Mouse (Mus musculus): ENCODE data around the gene Stat3. TPM values are rescaled to one million over a fixed set of nuclear protein-coding genes. Genes with fewer than 3 reads are reported as not detected.
A peak's percentile ranks its signal among the peaks of the same experiment; 100 is the strongest.

Stat3 gene
- total RNA-seq (2022) = 100 to 1,000 TPM in 1 of 4 experiments, 10 to 100 TPM in 3; 84.0 to 116 (median 95.7) TPM

GRCm38 (mm10) chr11:100939512-100940151, at the start of gene Stat3:
Gene Stat3, minus strand, starts transcription at chr11:100939540.
- peak; percentile 99 for DNase-seq

- DNase-seq = no peak
Observed at GRCm38 (mm10) chr11:100988674-100989073, 49.3 kb upstream of the Stat3 start.

GRCm38 (mm10) chr11:100985607-100986006, 46.3 kb upstream of the Stat3 start:
- no peak for DNase-seq

- DNase-seq = no peak
Observed at GRCm38 (mm10) chr11:100983778-100984131, 44.4 kb upstream of the Stat3 start.

GRCm38 (mm10) chr11:100983125-100983777, 43.9 kb upstream of the Stat3 start:
- DNase-seq = peak; percentile 66

GRCm38 (mm10) chr11:100982087-100982486, 42.7 kb upstream of the Stat3 start:
- DNase-seq = no peak

GRCm38 (mm10) chr11:100981236-100981635, 41.9 kb upstream of the Stat3 start:
- no peak for DNase-seq

GRCm38 (mm10) chr11:100980438-100980837, 41.1 kb upstream of the Stat3 start:
- DNase-seq = no peak

GRCm38 (mm10) chr11:100979887-100980286, 40.5 kb upstream of the Stat3 start:
- no peak for DNase-seq

- no peak for DNase-seq
Observed at GRCm38 (mm10) chr11:100975241-100975640, 35.9 kb upstream of the Stat3 start.

- no peak for DNase-seq
Observed at GRCm38 (mm10) chr11:100974381-100974970, 35.1 kb upstream of the Stat3 start.

- DNase-seq = no peak
Observed at GRCm38 (mm10) chr11:100973245-100973644, 33.9 kb upstream of the Stat3 start.

- no peak for DNase-seq
Observed at GRCm38 (mm10) chr11:100971455-100971854, 32.1 kb upstream of the Stat3 start.

GRCm38 (mm10) chr11:100970557-100970937, 31.2 kb upstream of the Stat3 start, which contains the start of gene Cavin1:
Gene Cavin1, minus strand, starts transcription at chr11:100970887.
- DNase-seq = peak; percentile 96

- no peak for DNase-seq
Observed at GRCm38 (mm10) chr11:100969744-100970556, 30.6 kb upstream of the Stat3 start.

GRCm38 (mm10) chr11:100969189-100969743, 29.9 kb upstream of the Stat3 start:
- DNase-seq = no peak

- DNase-seq = no peak
Observed at GRCm38 (mm10) chr11:100968501-100968900, 29.2 kb upstream of the Stat3 start.

- no peak for DNase-seq
Observed at GRCm38 (mm10) chr11:100967881-100968420, 28.6 kb upstream of the Stat3 start.

GRCm38 (mm10) chr11:100967376-100967775, 28.0 kb upstream of the Stat3 start:
- DNase-seq = no peak

- DNase-seq = no peak
Observed at GRCm38 (mm10) chr11:100965760-100966159, 26.4 kb upstream of the Stat3 start.

- no peak for DNase-seq
Observed at GRCm38 (mm10) chr11:100964901-100965542, 25.7 kb upstream of the Stat3 start.

GRCm38 (mm10) chr11:100964180-100964579, 24.8 kb upstream of the Stat3 start:
- DNase-seq = no peak

All from adrenal gland, adult 8-10 months (tissue).